Mouse (Mus musculus): Measurements from ENCODE around the gene Gss. TPM values are rescaled to one million over a fixed set of nuclear protein-coding genes. Genes with fewer than 3 reads are reported as not detected.
A peak's percentile ranks its signal among the peaks of the same experiment; 100 is the strongest.
"Not testable (repeated sequence)": the region's sequence is repeated elsewhere in the genome, so short reads cannot be mapped to it uniquely, and the experiment has no call there.

Gss gene
- polyA plus RNA-seq, 1 experiment = 10.1 TPM

GRCm38 (mm10) chr2:155616971-155617370 lies 24.4 kb upstream of the Gss start:
- TF ChIP-seq CTCF (IDR thresholded peaks at IDR 0.05; ENCODE audit: borderline replicate concordance, extremely low read depth, insufficient read depth, insufficient read length) (no peak), POLR2A (IDR thresholded peaks at IDR 0.05; ENCODE audit: borderline replicate concordance, extremely low read depth, insufficient read depth, insufficient read length, poor library complexity, severe bottlenecking) (no peak)
- DNase-seq (ENCODE audit: low read depth) = no peak

GRCm38 (mm10) chr2:155613953-155614352 lies 21.3 kb upstream of the Gss start:
- TF ChIP-seq POLR2A (IDR thresholded peaks at IDR 0.05; ENCODE audit: borderline replicate concordance, extremely low read depth, insufficient read depth, insufficient read length, poor library complexity, severe bottlenecking) (no peak), CTCF (IDR thresholded peaks at IDR 0.05; ENCODE audit: borderline replicate concordance, extremely low read depth, insufficient read depth, insufficient read length) (no peak)

GRCm38 (mm10) chr2:155613326-155613755 lies 20.7 kb upstream of the Gss start:
- peak; percentile 58 for DNase-seq (ENCODE audit: low read depth)
- TF ChIP-seq POLR2A (IDR thresholded peaks at IDR 0.05; ENCODE audit: borderline replicate concordance, extremely low read depth, insufficient read depth, insufficient read length, poor library complexity, severe bottlenecking) = no peak
- no peak for TF ChIP-seq CTCF (IDR thresholded peaks at IDR 0.05; ENCODE audit: borderline replicate concordance, extremely low read depth, insufficient read depth, insufficient read length)

More at GRCm38 (mm10) chr2:155613953-155614352, 21.3 kb upstream of the Gss start:
- DNase-seq (ENCODE audit: low read depth) = no peak

- TF ChIP-seq CTCF (IDR thresholded peaks at IDR 0.05; ENCODE audit: borderline replicate concordance, extremely low read depth, insufficient read depth, insufficient read length) (no peak), POLR2A (IDR thresholded peaks at IDR 0.05; ENCODE audit: borderline replicate concordance, extremely low read depth, insufficient read depth, insufficient read length, poor library complexity, severe bottlenecking) (no peak)
- DNase-seq (ENCODE audit: low read depth) = no peak
Observed at GRCm38 (mm10) chr2:155611834-155612550, 19.4 kb upstream of the Gss start.

- DNase-seq (ENCODE audit: low read depth) = no peak
- no peak for TF ChIP-seq CTCF (IDR thresholded peaks at IDR 0.05; ENCODE audit: borderline replicate concordance, extremely low read depth, insufficient read depth, insufficient read length)
- no peak for TF ChIP-seq POLR2A (IDR thresholded peaks at IDR 0.05; ENCODE audit: borderline replicate concordance, extremely low read depth, insufficient read depth, insufficient read length, poor library complexity, severe bottlenecking)
Observed at GRCm38 (mm10) chr2:155610978-155611377, 18.4 kb upstream of the Gss start, which contains the start of gene Myh7b. Gene Myh7b, plus strand, starts transcription at chr2:155611212.

DNA sequence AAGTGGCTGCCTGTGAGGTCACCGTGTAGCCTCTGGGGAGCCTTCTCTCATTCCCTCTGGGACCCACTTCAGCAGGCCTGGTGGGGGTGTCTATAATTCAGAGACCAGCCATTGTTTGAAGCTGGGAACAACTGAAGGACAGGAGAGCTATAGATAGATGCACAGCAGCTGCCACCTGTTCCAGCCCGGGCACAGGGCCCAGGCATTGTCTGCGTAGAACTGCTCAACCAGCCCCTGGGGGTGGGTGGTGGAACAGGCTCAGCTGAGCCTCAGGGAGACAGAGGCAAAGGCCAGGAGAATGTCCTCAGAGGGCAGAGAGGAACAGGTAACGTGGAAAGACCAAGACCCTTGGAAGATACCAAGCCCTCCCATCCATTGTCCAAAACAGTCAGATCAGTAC lies 13.8 kb upstream of the Gss start:
- TF ChIP-seq CTCF (IDR thresholded peaks at IDR 0.05; ENCODE audit: borderline replicate concordance, extremely low read depth, insufficient read depth, insufficient read length) (no peak), POLR2A (IDR thresholded peaks at IDR 0.05; ENCODE audit: borderline replicate concordance, extremely low read depth, insufficient read depth, insufficient read length, poor library complexity, severe bottlenecking) (no peak)

DNA sequence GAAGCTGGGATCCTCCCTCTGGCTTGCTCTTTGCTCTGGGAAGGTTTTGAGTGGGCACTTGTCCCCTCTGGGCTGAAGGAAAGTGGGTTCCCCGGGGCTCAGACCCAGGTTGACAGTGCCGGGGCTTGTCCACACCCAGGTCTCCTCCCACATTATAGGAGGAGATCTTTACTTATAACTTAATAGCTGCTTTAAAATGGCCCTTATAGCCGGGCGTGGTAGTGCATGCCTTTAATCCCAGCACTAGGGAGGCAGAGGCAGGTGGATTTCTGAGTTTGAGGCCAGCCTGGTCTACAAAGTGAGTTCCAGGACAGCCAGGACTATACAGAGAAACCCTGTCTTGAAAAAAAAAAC lies 12.6 kb upstream of the Gss start:
- DNase-seq (ENCODE audit: low read depth) = not testable (repeated sequence)

More for the DNA sequence above, 13.8 kb upstream of the Gss start:
- no peak for DNase-seq (ENCODE audit: low read depth)

- DNase-seq (ENCODE audit: low read depth) = no peak
- TF ChIP-seq POLR2A (IDR thresholded peaks at IDR 0.05; ENCODE audit: borderline replicate concordance, extremely low read depth, insufficient read depth, insufficient read length, poor library complexity, severe bottlenecking) (no peak), CTCF (IDR thresholded peaks at IDR 0.05; ENCODE audit: borderline replicate concordance, extremely low read depth, insufficient read depth, insufficient read length) (no peak)
Observed at GRCm38 (mm10) chr2:155604560-155605235, 12.1 kb upstream of the Gss start.

DNA sequence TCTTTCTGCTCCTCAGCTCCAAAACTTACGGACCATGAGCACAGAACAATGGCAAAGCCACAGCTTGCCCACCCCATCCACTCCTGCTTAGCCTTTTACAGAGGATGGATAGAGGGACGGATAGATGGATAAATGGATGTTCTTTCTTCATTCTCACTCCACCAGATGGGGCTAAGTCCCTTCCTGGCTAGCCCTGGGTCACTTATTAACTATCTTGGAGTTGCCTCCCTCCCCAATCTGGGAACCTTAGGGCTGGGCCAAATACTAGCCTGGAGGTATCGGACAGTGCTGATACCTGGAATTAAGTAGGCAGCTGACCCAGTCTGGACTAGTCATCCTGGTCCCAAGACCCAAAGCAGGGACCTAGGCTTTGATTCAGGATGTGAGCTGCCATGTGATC lies 11.1 kb upstream of the Gss start:
- TF ChIP-seq POLR2A (IDR thresholded peaks at IDR 0.05; ENCODE audit: borderline replicate concordance, extremely low read depth, insufficient read depth, insufficient read length, poor library complexity, severe bottlenecking) (no peak), CTCF (IDR thresholded peaks at IDR 0.05; ENCODE audit: borderline replicate concordance, extremely low read depth, insufficient read depth, insufficient read length) (no peak)
- no peak for DNase-seq (ENCODE audit: low read depth)

- no peak for DNase-seq (ENCODE audit: low read depth)
- TF ChIP-seq CTCF (IDR thresholded peaks at IDR 0.05; ENCODE audit: borderline replicate concordance, extremely low read depth, insufficient read depth, insufficient read length) (no peak), POLR2A (IDR thresholded peaks at IDR 0.05; ENCODE audit: borderline replicate concordance, extremely low read depth, insufficient read depth, insufficient read length, poor library complexity, severe bottlenecking) (no peak)
Observed at GRCm38 (mm10) chr2:155595516-155595915, 2.9 kb upstream of the Gss start.

DNA sequence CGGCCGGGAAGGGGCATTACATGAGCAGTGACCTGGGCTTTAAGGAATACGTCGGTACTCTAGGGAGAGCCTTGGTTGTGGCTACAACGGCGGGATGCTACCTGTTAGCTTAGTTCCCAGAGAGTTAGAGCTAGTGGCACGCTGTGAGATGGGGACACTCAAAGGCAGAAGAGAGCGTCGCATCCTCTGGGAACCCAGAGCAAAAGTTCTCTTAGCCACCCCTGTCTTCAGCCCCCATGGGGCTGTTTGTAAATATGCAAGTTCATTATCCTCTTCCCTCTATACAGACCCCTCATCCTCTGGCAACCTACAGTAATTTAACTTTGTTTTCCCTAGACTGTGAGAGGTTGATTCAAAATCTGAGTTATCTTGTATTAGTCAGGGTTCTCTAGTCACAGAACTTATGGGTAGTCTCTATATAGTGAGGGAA lies 259 bp upstream of the Gss start:
- no peak for DNase-seq (ENCODE audit: low read depth)
- TF ChIP-seq POLR2A (IDR thresholded peaks at IDR 0.05; ENCODE audit: borderline replicate concordance, extremely low read depth, insufficient read depth, insufficient read length, poor library complexity, severe bottlenecking) (no peak), CTCF (IDR thresholded peaks at IDR 0.05; ENCODE audit: borderline replicate concordance, extremely low read depth, insufficient read depth, insufficient read length) (no peak)

DNA sequence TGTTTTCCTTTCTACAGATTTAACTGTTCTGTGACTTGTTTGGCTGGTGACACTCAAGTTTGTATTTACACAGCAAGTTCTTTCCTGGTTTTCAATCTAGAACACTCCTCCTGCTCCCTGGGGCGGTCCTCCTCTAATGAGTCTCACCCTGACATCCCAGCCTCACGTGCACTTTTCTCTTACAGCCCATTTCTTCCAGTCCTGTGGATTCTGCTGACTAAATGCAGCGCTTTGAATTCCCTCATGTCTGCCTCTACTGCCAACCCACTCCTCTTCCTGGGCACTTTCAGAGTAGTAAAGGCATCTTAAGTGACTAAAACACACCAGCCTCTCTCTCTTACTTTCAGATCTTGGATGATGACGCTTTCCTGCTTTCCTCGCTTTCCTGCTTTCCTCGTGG lies 934 bp downstream of the Gss start:
- TF ChIP-seq CTCF (IDR thresholded peaks at IDR 0.05; ENCODE audit: borderline replicate concordance, extremely low read depth, insufficient read depth, insufficient read length) (no peak), POLR2A (IDR thresholded peaks at IDR 0.05; ENCODE audit: borderline replicate concordance, extremely low read depth, insufficient read depth, insufficient read length, poor library complexity, severe bottlenecking) (no peak)
- peak; percentile 26 for DNase-seq (ENCODE audit: low read depth)

Data from brain, embryonic 14.5 days (tissue).